Mouse (Mus musculus) G1E (cell line): ENCODE results near the gene Efnb2. TPM values are rescaled to one million over a fixed set of nuclear protein-coding genes. Genes with fewer than 3 reads are reported as not detected.

Experiments used
- ATAC-seq: 2 replicates; pipeline ENCODE4 v1.8.0; 2016; ENCODE audit warnings: mild to moderate bottlenecking; ENCODE audit not compliant: insufficient number of reproducible peaks, poor library complexity, low FRiP score, severe bottlenecking; ENCODE audit errors: extremely low read depth
- DNase-seq: peaks from one replicate; pipeline ENCODE4 v3.0.0; 2012; ENCODE audit warnings: low spot score
- H3K27me3 ChIP-seq: 2 replicates; pipeline ENCODE4 v1.6.1; 2012; ENCODE audit warnings: mild to moderate bottlenecking, low read length, inconsistent platforms; ENCODE audit not compliant: insufficient read depth
- H3K36me3 ChIP-seq: replicated peaks from 2 replicates; pipeline ENCODE3; 2012; ENCODE audit warnings: mild to moderate bottlenecking, inconsistent platforms
- H3K4me1 ChIP-seq: 2 replicates; pipeline ENCODE4 v1.6.1; 2012; ENCODE audit warnings: low read depth, low read length, inconsistent platforms, mixed read lengths; ENCODE audit not compliant: insufficient read depth
- H3K4me3 ChIP-seq: 2 replicates; pipeline ENCODE4 v1.5.1; 2012; ENCODE audit warnings: low read depth, mild to moderate bottlenecking, inconsistent platforms, low read length, moderate library complexity, mixed read lengths
- H3K9me3 ChIP-seq: replicated peaks from 2 replicates; pipeline ENCODE4 v1.6.1; 2012; ENCODE audit warnings: inconsistent platforms
- CTCF ChIP-seq: IDR thresholded peaks from 2 replicates; pipeline ENCODE4 v1.5.1; 2012; ENCODE audit warnings: low read depth, low read length, inconsistent platforms, mixed read lengths
- GATA1 ChIP-seq: IDR thresholded peaks from 2 replicates; pipeline ENCODE4 v1.6.1; 2012; ENCODE audit warnings: borderline replicate concordance, low read length, inconsistent platforms, mixed read lengths
- GATA2 ChIP-seq: IDR thresholded peaks from 2 replicates; pipeline ENCODE4 v1.6.1; 2012; ENCODE audit warnings: low read depth, low read length, inconsistent platforms, borderline replicate concordance
- POLR2AphosphoS5 ChIP-seq: IDR thresholded peaks from 2 replicates; pipeline ENCODE4 v1.6.1; 2012; ENCODE audit warnings: low read depth, low read length, inconsistent platforms; ENCODE audit not compliant: insufficient replicate concordance
- TAL1 ChIP-seq: conservative IDR thresholded peaks from 2 replicates; pipeline ENCODE4 v1.6.1; 2012; ENCODE audit warnings: low read depth, low read length, inconsistent platforms, mixed read lengths
- polyA plus RNA-seq: library from polyadenylated mRNA; stranded (reverse); fragments of >175 nt; gene quantifications from 2 replicates; pipeline ENCODE4 v1.2.3, GENCODE M21; 2012
- total RNA-seq, 2 experiments: library from RNA; stranded (forward) in 1 of 2; stranded (reverse) in 1 of 2; fragments of 200-1000 nt in 1 of 2; fragments of >200 nt in 1 of 2; fragmentation: Nextera tagmentation in 1 of 2; gene quantifications; 2 replicates each; pipeline ENCODE4 v1.2.3; 2014 to 2017

Efnb2 gene
- total and polyA plus RNA-seq, 3 experiments: 0.02 to 0.44 (median 0.30) TPM

DNA sequence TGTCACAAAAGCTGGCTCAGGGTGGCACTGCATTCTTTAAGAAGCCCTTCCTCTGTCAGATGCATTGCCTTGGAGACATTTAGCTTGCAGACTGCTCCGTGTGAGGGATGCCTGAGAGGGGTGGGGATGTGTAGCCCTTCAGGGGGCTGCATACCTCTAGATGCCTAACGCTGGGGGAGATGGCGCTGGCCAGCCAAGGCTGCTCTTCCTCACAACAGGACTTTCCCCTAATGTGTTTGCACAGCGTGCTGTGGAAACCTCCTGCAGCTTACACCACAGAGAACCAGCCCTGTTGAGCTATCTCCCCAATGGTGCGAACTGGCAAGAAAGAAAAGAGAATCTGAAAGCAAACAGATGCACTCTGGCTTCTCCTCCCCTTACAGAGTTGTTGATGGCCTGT is 51.9 kb downstream of the Efnb2 start:
- no peak for TF ChIP-seq GATA1
- TF ChIP-seq TAL1: no peak
- no peak for TF ChIP-seq POLR2AphosphoS5
- no peak for TF ChIP-seq GATA2
- no peak for TF ChIP-seq CTCF
- DNase-seq (no peak), ATAC-seq (no peak)
- Histone ChIP-seq H3K4me1 (0 out of 2 replicates have a peak, but pooled peaks cover 3% of the 10 kb centered on the region), H3K36me3 (no peaks in the 10 kb centered on the region), H3K4me3 (no peak overlapping the region), H3K27me3 (peaks cover 4% of the 10 kb centered on the region), H3K9me3 (no peaks in the 10 kb centered on the region)

DNA sequence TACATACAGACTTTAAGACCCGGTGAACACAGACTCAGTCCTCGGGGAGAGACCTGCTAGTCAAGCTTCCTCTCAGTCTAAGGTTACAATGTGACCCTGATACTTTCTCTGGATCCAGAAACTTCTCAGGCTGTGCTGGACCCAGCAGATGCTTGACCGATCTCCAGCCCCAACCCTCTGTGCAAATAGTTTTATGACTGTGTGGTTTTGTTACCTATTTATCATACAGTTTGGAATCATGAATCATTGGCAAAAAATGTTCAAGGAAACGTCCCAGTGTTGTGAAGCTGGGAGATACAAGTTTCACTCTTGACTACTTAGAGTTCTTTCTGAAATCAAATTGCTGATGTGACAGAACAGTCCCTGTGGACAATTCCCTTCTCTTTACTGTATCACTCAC is 55.4 kb downstream of the Efnb2 start:
- DNase-seq (no peak), ATAC-seq (no peak)
- TF ChIP-seq CTCF (no peak), GATA1 (no peak), POLR2AphosphoS5 (no peak), TAL1 (no peak), GATA2 (no peak)

DNA sequence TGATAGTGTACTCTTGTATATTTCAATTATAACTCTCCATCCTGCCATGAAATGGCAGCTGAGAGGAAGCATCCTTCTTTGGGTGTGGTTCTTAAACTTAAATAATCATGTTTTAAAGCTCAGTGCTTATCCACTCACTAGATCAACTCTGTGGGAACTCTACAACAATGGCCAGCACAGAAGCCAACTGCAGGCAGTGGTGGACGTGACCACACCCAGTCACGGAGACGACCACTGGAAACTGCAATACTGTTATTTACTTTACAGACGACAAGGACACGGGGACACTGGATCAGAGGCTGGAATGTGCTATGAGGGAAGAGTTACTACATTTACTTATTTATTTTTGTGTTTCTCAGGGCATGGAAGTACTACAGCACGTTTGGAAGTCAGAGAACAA is 57.2 kb downstream of the Efnb2 start:
- no peak for DNase-seq
- Histone ChIP-seq H3K27me3 (no peaks in the 10 kb centered on the region; the same call in 1 of the 2 replicates), H3K4me3 (no peak overlapping the region), H3K36me3 (no peaks in the 10 kb centered on the region), H3K9me3 (no peaks in the 10 kb centered on the region), H3K4me1 (0 out of 2 replicates have a peak, but pooled peaks cover 3% of the 10 kb centered on the region)
- ATAC-seq: no peak
- TF ChIP-seq CTCF (no peak), GATA1 (no peak), TAL1 (no peak), GATA2 (no peak), POLR2AphosphoS5 (no peak)

More for the DNA sequence above, 55.4 kb downstream of the Efnb2 start:
- Histone ChIP-seq H3K27me3 (peaks cover 4% of the 10 kb centered on the region), H3K9me3 (no peaks in the 10 kb centered on the region), H3K4me1 (0 out of 2 replicates have a peak, but pooled peaks cover 3% of the 10 kb centered on the region), H3K36me3 (no peaks in the 10 kb centered on the region), H3K4me3 (no peak overlapping the region)

DNA sequence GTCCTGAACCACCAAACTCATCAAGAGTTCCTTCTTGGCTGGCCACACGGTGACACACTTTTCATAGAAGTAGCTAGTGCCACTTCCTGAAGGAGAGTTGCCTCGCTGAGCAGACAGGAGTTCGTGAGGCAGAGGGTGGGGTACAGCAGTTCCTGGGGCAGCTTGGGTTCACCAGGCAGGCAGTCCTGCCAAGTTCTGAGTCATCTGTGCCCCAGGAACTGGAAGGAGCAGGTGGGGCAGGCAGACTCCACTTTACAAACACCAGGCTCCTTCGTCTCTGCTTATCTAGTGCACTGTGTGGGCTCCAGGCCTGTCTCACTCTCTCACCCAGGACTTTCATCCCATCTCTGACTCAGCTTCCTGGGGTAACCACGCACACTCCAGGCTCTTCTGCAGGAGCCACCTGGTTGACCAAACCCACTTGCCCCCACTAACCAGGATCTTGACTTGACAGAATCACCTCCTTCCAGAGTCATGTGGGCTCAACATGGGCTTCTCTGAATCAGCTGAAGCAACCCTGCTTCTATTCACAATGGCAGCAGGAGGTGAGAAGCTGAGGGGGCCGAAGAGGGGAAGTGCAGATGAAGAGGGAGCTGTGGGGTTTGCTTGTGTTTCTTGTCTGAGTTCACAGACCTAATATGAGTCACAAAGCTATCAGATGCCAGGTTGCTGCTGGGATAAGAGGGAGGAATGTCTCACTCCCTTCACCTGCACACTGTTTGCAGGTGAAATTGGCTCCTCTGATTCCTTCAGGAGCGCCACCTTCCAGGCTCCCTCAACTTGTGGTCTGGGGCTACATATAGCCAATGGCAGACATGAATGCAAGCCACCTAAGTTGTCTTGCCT is 58.2 kb downstream of the Efnb2 start:
- no peak for ATAC-seq

DNA sequence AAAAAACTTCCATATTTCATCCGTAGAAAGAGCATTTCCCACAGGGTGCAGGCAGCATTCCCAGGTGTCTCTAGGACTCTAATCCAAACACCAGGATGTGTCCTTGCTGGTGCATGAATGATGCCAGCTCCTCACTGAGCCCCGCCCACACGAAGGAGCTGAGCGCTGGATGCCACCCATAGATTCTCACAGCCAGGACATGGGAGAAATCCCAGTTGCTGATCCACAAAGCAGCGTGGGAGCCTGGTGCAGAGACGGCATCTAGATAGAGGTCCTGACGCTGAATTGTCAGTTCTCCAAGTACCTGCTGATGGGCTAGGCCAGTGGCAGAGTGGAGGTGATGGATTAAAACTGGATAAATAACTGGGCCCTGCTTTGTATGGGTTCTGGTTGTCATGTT is 61.1 kb downstream of the Efnb2 start:
- Histone ChIP-seq H3K27me3 (no peaks in the 10 kb centered on the region), H3K4me1 (0 out of 2 replicates have a peak, but pooled peaks cover 2% of the 10 kb centered on the region), H3K36me3 (no peaks in the 10 kb centered on the region), H3K9me3 (no peaks in the 10 kb centered on the region), H3K4me3 (no peak overlapping the region)
- ATAC-seq: no peak
- no peak for DNase-seq
- TF ChIP-seq GATA1: no peak
- TF ChIP-seq POLR2AphosphoS5: no peak
- TF ChIP-seq TAL1: no peak
- no peak for TF ChIP-seq CTCF
- TF ChIP-seq GATA2: no peak

More for the DNA sequence above, 58.2 kb downstream of the Efnb2 start:
- Histone ChIP-seq H3K27me3 (no peaks in the 10 kb centered on the region), H3K4me3 (no peak overlapping the region), H3K4me1 (0 out of 2 replicates have a peak, but pooled peaks cover 3% of the 10 kb centered on the region), H3K36me3 (no peaks in the 10 kb centered on the region), H3K9me3 (no peaks in the 10 kb centered on the region)
- no peak for DNase-seq
- TF ChIP-seq TAL1 (no peak), GATA2 (no peak)

DNA sequence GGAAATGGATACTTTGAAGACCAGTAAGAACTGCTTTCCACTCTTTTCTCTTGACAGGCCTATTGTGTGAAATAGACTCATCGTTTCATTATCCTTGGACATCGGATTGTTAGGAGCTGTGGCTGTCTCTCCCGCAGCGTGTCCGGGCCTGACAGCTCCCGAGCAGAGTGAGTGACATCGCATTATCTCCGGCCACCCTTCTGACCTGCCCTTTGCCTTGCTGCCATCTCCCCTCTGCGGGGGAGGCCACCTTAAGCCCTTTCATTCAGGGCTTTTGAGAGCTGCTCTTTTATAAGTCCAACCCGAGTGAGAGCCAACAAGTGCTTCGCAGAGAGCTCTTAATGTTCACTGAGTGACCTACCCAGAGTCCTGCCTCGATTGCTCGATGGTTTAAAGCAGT is 63.6 kb downstream of the Efnb2 start:
- H3K4me3 ChIP-seq: no peak overlapping the region
- H3K36me3 ChIP-seq: no peaks in the 10 kb centered on the region
- DNase-seq: no peak
- TF ChIP-seq GATA1 (no peak), POLR2AphosphoS5 (no peak), GATA2 (no peak), CTCF (no peak)
- H3K4me1 ChIP-seq: no peaks in the 10 kb centered on the region
- ATAC-seq: no peak
- no peaks in the 10 kb centered on the region for H3K9me3 ChIP-seq
- no peaks in the 10 kb centered on the region for H3K27me3 ChIP-seq
